Mouse (Mus musculus) liver, postnatal 0 days (tissue): Measurements from ENCODE around the gene Fermt1. TPM values are rescaled to one million over a fixed set of nuclear protein-coding genes. Genes with fewer than 3 reads are reported as not detected.

Source experiments
- ATAC-seq: fragments of 200-750 bp; cut with Nextera tagmentation; 2 replicates; pipeline ENCODE4 v1.8.0; 2017; ENCODE audit warnings: mild to moderate bottlenecking, moderate library complexity
- DNase-seq: peaks from one replicate; pipeline ENCODE4 v3.0.0-alpha.2; 2016
- H3K27ac ChIP-seq: fragments of 300-500 bp; sonication (generic); 2 replicates; pipeline ENCODE4 v1.5.1; 2014; ENCODE audit warnings: antibody characterized with exemption, moderate library complexity, mild to moderate bottlenecking, low read depth
- H3K27me3 ChIP-seq: fragments of 300-500 bp; sonication (generic); 2 replicates; pipeline ENCODE4 v1.6.1; 2014; ENCODE audit warnings: low read length, control low read depth, mixed read lengths; ENCODE audit not compliant: insufficient read depth
- H3K36me3 ChIP-seq: fragments of 300-500 bp; sonication (generic); replicated peaks from 2 replicates; pipeline ENCODE4 v1.6.1; 2014; ENCODE audit warnings: mild to moderate bottlenecking, control low read depth, low read length, moderate library complexity, mixed read lengths; ENCODE audit not compliant: insufficient read depth
- H3K4me1 ChIP-seq: fragments of 300-500 bp; sonication (generic); 2 replicates; pipeline ENCODE4 v1.6.1; 2014; ENCODE audit warnings: antibody characterized with exemption, mild to moderate bottlenecking, control low read depth; ENCODE audit not compliant: insufficient read depth
- H3K4me2 ChIP-seq: fragments of 300-500 bp; sonication (generic); 2 replicates; pipeline ENCODE4 v1.6.1; 2014; ENCODE audit warnings: low read depth, mild to moderate bottlenecking, low read length, moderate library complexity, mixed read lengths
- H3K4me3 ChIP-seq: fragments of 300-500 bp; sonication (generic); 2 replicates; pipeline ENCODE4 v1.5.1; 2014; ENCODE audit warnings: low read depth, low read length
- H3K9ac ChIP-seq: fragments of 300-500 bp; sonication (generic); replicated peaks from 2 replicates; pipeline ENCODE4 v1.6.1; 2014; ENCODE audit warnings: mild to moderate bottlenecking, moderate library complexity
- H3K9me3 ChIP-seq: fragments of 300-500 bp; sonication (generic); 2 replicates; pipeline ENCODE4 v1.6.1; 2016; ENCODE audit warnings: mild to moderate bottlenecking, control low read depth, low read length, mixed read lengths
- CTCF ChIP-seq: sonication (generic); IDR thresholded peaks from 2 replicates; pipeline ENCODE4 v1.5.1; 2016; ENCODE audit warnings: antibody characterized with exemption, low read depth
- EP300 ChIP-seq: IDR thresholded peaks from 2 replicates; pipeline ENCODE4 v1.6.1; 2016; ENCODE audit warnings: antibody characterized with exemption, low read depth, mild to moderate bottlenecking
- WGBS: fragments of 180-500 bp; shearing (Covaris S2); extraction: QIAGEN DNeasy Blood & Tissue Kit; methylation state at CpG from one replicate; pipeline ENCODE4 v1.1.7; 2014; ENCODE audit not compliant: insufficient replicate concordance; 5-methylcytosine and 5-hydroxymethylcytosine counted together
- polyA plus RNA-seq: library from polyadenylated mRNA; unstranded; fragments of >200 nt; fragmentation: Nextera tagmentation; extraction: Ambion mirVana; gene quantifications from 2 replicates; pipeline ENCODE4 v1.2.1, GENCODE M21; 2015

The Fermt1 gene
- polyA plus RNA-seq, 1 experiment from 2014 or later, result 0.41 TPM

DNA sequence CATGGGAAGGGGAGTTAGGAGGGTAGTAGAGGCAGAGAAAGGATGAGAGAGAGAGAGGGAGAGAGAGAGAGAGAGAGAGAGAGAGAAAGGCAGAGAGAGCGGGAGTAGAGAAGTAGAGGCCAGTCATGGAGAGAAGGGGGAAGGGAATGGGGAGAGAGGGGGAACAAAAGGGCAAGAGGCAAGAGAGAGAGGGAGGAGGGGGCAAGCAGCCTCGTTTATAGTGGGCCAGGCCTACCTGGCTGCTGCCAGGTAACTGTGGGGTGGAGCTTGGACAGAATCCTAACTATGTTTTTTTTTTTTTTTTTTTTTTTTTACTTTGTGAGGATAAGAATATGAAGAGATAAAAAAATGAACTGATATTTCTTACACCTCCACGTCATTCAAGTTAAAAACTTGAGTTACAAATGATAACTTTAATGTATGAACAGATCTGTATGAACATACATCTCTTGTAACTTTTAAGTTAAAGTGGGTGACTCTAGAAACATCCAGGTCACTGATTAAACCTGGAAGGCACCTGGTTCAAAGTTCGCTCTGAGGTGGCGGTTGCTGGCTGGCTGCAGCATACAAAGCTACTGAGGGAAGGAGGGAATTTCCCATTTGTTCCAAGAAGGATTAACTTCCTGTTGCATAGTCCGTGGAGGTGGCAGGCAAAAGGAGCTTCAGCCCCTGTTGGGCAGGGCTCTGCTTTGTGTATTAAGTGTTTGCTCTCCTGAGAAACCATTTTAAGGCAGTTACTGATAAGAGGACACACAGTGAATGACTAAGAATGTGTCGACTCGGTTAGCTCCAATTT lies 22.2 kb downstream of the Fermt1 start:
- peak; percentile 90 for ATAC-seq
- Histone ChIP-seq H3K36me3 (no peaks in the 10 kb centered on the region), H3K4me3 (no peak overlapping the region), H3K9ac (no peak overlapping the region), H3K4me2 (no peak overlapping the region), H3K4me1 (peaks cover 4% of the 10 kb centered on the region; the same call in 1 of the 2 replicates), H3K9me3 (no peaks in the 10 kb centered on the region), H3K27me3 (no peaks in the 10 kb centered on the region), H3K27ac (peak overlapping the region; percentile 74)
- TF ChIP-seq CTCF, result no peak
- TF ChIP-seq EP300, result no peak
- 40% methylated on average over 8 of the region's 8 CpGs for WGBS
- peak; percentile 47 for DNase-seq

DNA sequence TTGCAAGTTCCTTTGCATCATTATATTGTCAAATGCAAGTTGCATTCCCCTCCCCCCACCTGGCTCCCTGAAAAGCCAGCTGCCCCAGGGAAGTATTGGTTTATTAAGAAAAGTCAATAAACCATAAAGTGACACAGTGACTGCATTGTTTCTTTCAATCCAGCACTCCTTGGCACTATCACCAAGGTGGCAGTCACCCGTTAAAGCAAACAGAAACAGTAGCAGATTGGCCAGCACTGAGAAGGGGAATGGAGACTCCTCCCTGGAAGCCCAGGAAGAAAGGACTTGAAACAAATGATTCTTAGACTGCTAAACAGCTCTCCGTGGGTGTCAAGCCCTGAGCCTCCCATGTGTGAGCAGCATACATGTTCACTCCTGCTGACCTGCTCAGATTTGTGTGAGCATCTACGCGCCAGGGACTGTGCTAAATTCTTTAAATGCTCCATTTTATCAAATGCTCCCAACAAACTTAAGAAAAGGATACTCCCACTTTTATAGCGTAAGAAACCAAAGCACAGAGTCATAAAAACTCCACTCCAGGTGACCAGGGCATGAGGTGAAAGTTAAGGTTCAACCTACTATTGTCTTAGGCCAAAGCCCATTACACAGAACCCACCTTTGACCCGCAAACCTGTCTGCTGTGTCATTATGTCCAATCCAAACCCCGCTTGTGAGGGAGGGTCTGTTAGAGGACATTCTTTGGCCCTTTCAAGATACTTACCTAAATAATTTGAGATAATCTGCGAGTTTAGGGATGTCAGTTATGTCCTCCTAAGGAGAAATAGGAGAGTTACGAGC lies 23.4 kb downstream of the Fermt1 start:
- 74% methylated on average over 9 of the region's 9 CpGs for WGBS
- DNase-seq, result no peak
- Histone ChIP-seq H3K4me1 (peaks cover 4% of the 10 kb centered on the region; the same call in 1 of the 2 replicates), H3K9ac (no peak overlapping the region), H3K4me3 (no peak overlapping the region), H3K9me3 (no peaks in the 10 kb centered on the region), H3K36me3 (no peaks in the 10 kb centered on the region), H3K27ac (no peak overlapping the region), H3K27me3 (no peaks in the 10 kb centered on the region), H3K4me2 (no peak overlapping the region)
- no peak for TF ChIP-seq EP300
- TF ChIP-seq CTCF, result no peak
- ATAC-seq, result no peak

DNA sequence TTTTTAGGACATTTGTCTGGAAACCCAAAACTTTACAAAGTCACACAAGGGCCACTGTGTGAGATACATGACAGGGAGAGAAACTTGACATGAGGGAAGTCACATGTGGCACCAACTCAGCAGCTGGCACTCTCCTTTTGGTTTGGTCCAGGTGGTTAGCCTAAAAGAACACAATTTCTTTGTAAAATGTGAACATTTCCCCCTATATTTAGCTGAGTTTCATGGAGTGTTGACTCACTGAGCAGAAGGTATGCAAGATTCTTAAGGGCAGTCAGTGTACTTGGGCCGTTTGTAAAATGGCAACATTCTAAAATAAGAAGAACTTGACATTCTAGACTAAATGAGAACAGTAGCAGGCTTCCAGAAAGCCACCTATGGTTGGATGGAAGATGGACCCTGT lies 30.9 kb downstream of the Fermt1 start:
- no peak overlapping the region for H3K4me3 ChIP-seq
- no peak for TF ChIP-seq EP300
- TF ChIP-seq CTCF, result no peak
- no peaks in the 10 kb centered on the region for H3K9me3 ChIP-seq
- no peak overlapping the region for H3K9ac ChIP-seq
- no peak for DNase-seq
- no peak overlapping the region for H3K4me2 ChIP-seq
- WGBS, result 62% methylated on average over 1 of the region's 1 CpGs
- H3K36me3 ChIP-seq, result no peaks in the 10 kb centered on the region
- H3K27ac ChIP-seq, result no peak overlapping the region
- no peak for ATAC-seq
- H3K4me1 ChIP-seq, result no peaks in the 10 kb centered on the region
- H3K27me3 ChIP-seq, result no peaks in the 10 kb centered on the region

DNA sequence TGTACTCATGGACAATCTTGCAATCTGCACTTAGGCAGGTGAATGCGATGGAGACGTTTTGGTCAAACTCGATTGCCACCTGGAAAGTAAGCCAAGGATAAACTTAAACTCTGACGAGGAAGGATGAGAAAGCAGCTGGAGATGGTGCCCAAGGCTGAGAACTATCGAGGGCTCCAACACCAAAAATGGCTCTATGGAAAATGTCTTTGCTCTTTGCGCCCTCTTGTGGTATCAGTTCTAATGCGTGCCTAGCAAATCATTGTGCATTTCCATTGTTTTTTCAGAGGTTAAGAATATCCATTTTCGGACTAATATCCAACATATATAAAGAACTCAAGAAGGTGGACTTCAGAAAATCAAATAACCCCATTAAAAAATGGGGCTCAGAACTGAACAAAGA lies 38.9 kb downstream of the Fermt1 start:
- H3K27ac ChIP-seq, result no peak overlapping the region
- no peaks in the 10 kb centered on the region for H3K4me1 ChIP-seq
- ATAC-seq, result no peak
- H3K4me3 ChIP-seq, result no peak overlapping the region
- H3K36me3 ChIP-seq, result no peaks in the 10 kb centered on the region
- 22% methylated on average over 8 of the region's 8 CpGs for WGBS
- peak; percentile 23 for DNase-seq
- TF ChIP-seq EP300, result no peak
- peak; percentile 72 for TF ChIP-seq CTCF
- no peaks in the 10 kb centered on the region for H3K27me3 ChIP-seq
- H3K4me2 ChIP-seq, result no peak overlapping the region
- no peaks in the 10 kb centered on the region for H3K9me3 ChIP-seq
- no peak overlapping the region for H3K9ac ChIP-seq

DNA sequence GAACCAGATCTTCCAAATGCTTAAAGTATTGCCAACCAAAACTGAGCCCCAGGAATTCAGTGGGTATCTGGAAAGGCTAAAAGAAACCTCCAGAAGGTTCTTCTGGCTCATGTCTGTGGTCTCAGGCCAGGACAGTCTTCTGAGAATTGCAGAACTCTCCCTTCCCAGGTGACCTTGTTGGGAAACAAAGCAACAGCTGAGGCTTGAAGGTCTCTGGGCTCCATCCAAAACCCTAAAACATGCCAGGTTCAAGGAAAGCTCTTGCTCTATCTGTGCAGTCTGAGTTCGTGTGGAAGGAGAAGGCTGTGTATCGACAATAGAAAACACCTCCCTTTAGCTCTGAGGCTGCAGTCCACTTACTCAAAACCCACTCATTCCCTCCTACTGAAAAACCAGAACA lies 40.7 kb downstream of the Fermt1 start:
- Histone ChIP-seq H3K4me1 (no peaks in the 10 kb centered on the region), H3K27ac (no peak overlapping the region), H3K9me3 (no peaks in the 10 kb centered on the region), H3K4me3 (no peak overlapping the region), H3K27me3 (no peaks in the 10 kb centered on the region), H3K36me3 (no peaks in the 10 kb centered on the region), H3K9ac (no peak overlapping the region), H3K4me2 (no peak overlapping the region)
- WGBS, result 41% methylated on average over 2 of the region's 2 CpGs
- no peak for TF ChIP-seq CTCF
- TF ChIP-seq EP300, result no peak
- DNase-seq (no peak), ATAC-seq (no peak)

DNA sequence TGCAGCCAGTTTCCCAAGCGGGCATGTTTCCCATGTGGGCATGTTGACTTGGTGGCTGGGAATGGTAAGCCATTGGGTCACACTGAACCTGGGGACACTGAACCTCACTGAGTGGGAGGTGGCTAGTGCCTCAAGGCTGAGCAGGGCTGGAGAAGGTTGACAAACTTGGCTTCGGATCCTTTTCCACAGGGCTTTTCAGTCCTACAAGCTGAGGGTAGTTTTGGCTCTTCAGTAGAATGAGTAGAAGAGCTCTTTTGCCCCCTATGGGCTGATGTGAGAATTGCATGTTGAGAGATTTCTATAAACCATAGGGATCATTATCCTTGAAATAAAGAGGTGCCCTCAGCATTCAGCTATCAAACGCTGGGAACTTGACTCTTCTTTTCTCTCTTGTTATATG lies 42.2 kb downstream of the Fermt1 start:
- no peak overlapping the region for H3K27ac ChIP-seq
- DNase-seq (peak; percentile 39), ATAC-seq (peak; percentile 88)
- TF ChIP-seq EP300 (no peak), CTCF (peak; percentile 80)
- H3K4me1 ChIP-seq, result no peaks in the 10 kb centered on the region
- H3K9me3 ChIP-seq, result no peaks in the 10 kb centered on the region
- H3K27me3 ChIP-seq, result no peaks in the 10 kb centered on the region
- no peak overlapping the region for H3K4me2 ChIP-seq
- no peaks in the 10 kb centered on the region for H3K36me3 ChIP-seq
- H3K4me3 ChIP-seq, result no peak overlapping the region
- no peak overlapping the region for H3K9ac ChIP-seq
- WGBS, result 27% methylated on average over 3 of the region's 3 CpGs
